Mouse (Mus musculus) hematopoietic multipotent progenitor cell, adult 10-12 weeks (in vitro differentiated cells): ENCODE data around the gene Usp5. TPM values are rescaled to one million over a fixed set of nuclear protein-coding genes. Genes with fewer than 3 reads are reported as not detected.

Experiments used
- polyA plus RNA-seq: library from polyadenylated mRNA; stranded (reverse); fragments of >175 nt; gene quantifications from 2 replicates; pipeline ENCODE4 v1.2.3, GENCODE M21; 2012; ENCODE audit warnings: low replicate concordance

Usp5 gene
- 27.3 and 47.7 TPM in 2 replicates for polyA plus RNA-seq

DNA sequence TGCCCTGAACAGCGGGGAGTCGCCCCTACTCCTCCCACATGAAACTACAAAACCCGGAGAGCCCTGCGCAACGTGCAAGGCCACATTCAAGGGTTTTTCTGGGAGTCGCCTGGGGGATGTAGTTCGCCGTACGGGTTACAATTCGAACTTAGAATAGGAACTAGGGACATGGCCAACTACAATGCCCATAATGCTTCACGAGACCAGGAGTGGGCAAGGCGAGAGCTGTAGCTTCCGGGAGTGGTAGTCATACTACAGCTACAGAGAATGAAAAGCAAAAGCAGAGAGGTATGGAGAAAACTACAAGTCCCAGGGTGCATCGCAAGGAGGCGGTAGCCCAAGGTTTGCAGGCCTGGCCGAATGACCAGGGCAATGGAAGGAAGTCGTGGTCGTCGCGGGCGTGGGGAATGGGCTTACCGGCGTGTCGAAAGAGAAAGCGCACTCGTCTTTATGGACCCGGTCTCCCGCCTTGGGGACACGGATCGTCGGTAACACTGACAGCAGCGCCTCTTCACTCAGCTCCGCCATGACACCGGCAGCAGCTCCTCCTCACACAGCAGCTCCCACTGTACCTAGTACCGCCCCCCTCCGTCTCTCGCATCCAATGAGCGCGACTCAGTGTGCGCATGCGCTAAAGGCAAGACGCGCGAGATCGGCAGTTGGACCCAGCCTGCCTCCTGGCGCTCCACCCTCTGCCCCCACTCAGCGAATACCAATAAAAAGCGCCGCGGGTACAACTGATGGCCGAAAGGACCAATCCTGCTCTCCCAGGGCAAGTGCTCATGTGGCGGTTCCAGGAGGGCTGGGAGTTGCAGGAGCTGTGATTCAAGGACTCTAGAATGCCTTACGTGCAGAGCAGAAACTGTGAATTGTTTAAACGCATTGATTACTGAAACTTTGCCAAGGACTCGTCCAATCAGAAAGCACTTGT is at the start of gene Usp5, which contains the start of gene Cdca3:
TSS of gene Usp5 (minus strand) at position 617 of the 931 bp plus-strand sequence.
TSS of gene Cdca3 (plus strand) at position 680 of the 931 bp plus-strand sequence.

DNA sequence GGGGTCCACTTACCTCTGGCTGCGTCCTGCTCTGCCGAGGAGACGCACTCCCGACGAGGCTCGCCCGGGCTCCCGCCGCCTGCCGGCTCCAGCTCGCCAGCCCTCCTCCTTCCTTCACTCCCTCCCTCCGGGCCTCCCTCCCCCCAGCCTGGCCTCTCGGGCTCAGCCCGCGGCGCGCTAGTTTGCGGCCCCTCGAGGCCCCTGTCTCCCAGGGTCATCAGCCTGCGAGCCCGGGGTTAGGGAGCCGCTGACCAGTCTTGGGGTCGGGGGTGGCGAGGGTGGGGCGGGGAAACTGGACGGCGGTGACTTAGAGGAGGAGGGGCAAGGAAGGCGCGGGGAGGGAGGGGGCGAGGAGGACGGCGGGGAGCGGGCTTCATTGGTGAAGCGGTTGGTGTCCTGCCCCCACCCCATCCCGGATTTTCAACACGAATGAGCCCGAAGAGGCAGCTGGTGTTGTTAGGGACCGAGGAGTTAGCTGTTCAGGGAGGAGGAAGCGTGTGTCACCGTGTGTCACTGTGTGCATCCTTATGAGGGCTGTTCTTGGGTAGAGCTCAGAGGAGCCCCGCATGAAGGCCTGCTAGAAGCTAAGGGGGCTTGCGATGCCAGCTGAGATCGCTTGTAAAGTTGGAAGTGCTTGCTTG is 34.5 kb upstream of the Usp5 start, which contains the start of gene Gpr162:
TSS of gene Gpr162 (minus strand) at position 326 of the 641 bp plus-strand sequence.

DNA sequence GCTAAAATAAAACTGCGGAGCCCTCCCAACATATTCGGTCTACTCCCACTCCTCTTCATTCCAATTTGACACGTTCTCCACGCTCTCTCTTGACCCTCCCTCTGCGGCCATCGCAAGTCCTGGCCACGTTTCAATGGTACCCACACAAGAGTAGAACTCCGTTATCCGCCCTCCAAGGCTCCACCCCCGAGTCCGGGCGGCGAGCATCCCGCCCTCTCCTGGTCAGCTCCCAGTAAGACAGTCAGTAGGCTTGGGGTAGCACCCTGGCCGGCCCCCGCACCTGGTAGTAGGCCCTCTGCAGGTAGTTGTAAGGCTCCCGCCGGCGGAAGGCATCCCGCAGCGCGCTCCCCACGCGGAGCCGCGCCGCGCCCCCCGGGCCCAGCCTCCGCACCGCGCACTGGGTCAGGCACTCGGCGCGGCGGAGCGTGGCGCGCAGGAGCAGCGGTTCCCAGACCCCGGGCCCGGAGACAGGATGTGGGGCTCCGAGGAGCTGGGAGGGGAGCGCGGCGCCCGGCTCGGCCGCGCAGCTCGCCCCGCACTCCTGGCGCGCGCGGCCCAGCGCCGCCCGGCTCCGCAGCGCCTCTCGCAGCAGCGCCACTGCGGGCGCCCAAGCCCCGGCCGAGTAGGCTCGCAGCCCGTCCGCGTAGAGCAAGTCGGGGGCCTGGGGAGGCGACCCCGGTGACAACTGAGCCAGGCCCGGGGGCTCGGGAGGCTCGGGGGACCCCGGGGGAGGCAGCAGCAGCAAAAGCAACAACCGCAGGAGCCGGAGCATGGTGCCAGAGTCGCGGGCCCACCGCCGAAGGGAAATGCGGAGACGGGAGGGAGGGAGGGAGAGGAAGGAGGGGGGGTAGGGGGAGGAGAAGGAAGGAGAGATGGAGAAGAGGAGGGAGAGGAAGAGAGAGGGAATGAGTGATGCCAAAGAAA is 27.9 kb upstream of the Usp5 start, which contains the start of gene P3h3:
TSS of gene P3h3 (minus strand) at position 837 of the 924 bp plus-strand sequence.

DNA sequence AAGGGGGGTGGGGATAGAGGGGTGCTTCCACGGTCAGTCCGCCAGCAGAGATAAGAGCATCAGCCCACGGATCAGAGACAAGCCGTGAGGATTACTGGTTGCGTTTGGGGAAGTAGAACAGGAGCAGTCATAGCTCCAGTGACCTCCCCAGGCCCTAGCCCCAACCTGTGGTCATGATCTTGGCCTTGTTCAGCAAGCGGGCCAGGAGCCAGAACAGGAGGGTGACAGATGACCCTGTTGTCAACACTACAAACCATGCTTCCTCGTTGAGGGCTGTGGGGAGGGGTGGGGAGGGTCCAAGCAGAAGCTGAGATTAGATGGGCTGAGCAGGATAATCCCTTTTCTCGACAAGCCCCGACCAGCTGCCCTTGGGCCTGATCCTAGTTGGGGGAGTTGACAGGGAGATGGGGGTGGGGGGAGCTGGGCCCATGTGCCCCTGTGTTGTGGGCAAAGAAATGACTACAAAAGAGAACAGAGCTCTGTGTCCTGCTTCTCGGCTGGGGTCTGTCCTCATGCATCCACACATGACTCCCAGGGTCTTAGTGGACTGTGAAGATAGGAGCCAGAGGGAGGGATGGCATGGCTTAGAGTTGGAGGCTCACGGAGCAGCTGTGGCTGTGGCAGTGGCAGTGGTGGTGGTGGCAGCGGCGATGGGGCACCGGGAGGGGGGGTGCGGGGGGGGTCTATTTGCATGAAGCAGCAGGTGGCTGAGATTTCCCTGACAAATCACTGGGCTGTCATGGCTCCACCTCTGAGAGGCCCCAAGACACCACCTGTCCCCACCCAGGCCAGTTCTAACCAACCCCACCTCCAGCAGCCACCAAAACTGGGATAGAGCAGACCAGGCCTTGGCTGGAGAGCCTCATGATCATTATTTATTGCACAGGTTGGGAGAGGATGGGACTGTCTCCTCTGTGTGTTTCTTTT is 11.2 kb upstream of the Usp5 start, which contains the start of gene Gnb3:
TSS of gene Gnb3 (minus strand) at position 35 of the 927 bp plus-strand sequence.

DNA sequence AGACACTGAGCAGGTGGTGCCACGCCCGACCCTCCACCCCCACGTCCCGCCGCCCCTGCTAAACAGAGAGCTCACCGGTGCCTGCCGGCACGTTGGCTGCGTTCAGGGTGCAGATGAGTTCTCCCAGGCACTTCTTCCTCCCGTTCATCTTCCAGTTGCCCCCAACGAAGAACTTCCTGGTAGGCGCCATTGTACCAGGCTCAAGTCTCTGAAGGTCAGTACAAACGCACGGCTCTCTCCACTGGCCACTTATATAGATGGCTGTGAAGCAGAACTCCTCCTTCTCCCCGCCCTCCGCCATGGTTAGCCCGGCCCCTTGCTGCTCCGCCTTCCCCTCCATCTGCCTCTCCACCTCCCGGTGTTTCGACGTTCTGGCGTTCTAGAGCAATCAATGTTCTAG is 15.4 kb downstream of the Usp5 start, which contains the start of gene Tpi1:
TSS of gene Tpi1 (minus strand) at position 364 of the 400 bp plus-strand sequence.

DNA sequence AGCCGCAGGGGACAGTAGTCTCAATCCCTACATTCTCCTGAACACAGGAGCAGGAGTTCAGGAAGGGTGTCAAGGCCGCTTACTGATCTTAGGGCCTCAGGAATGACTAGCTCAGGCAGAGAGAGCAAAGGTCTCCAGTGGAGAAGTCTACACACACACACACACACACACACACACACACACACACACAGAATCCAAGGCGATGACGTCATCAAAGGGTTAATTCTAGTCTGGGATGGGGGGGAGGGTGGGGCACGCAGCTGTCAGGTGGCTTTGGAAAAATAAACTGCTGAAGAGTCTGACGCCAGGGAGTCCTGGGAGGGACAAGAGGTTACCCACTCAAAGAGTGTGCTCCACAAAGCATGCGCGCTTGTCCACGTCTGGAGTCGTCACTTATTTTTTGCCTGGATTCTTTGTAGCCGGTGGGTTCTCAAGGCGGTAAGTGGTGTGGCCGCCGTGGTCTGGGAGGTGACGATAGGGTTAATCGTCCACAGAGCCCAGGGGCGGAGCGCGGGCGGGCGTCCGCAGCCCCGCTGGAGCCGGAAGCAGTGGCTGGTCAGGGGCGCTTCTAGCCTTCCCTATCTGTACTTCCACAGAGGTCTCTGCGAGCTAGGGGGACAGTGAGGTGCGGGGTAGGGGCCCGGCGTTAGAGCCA is 20.8 kb downstream of the Usp5 start, which contains the start of gene Spsb2:
TSS of gene Spsb2 (plus strand) at position 304 of the 655 bp plus-strand sequence.

DNA sequence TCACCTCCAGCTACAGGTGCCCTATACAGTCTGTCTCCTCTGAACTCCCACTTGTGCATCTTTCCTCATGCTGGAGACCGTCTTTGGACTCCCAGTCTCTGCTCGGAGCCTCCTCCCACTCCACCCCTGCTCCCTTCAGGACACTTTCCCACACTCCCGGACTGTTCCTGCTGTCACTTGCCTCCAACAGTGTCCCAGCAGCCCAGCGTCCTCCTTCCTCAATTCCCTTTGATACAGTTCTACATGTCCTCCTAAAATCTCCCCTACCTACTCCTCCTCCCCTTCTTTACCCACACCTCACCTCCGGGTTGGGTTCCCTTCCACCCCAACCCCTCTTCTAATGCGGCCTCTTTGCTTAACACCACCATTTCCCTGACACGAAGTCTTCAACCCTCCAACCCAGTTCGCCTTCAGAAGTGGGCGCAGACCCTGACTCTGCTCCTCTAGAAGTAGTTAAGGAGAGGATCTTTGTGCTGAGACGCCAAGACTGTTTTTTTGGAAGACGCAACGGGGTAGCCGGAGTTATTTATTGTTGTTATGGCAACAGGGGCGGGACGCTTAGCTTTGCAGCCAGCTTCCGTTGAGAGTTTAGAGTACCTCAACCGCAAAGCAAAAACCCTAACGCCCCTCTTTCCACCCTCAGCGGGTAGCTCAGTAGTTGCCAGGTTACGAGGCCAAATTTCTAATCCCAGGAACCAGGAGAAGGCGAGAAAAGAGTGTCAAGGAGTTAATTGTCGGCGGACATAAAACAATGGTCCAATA is 49.9 kb downstream of the Usp5 start, which contains the start of gene Lrrc23:
TSS of gene Lrrc23 (minus strand) at position 506 of the 762 bp plus-strand sequence.

DNA sequence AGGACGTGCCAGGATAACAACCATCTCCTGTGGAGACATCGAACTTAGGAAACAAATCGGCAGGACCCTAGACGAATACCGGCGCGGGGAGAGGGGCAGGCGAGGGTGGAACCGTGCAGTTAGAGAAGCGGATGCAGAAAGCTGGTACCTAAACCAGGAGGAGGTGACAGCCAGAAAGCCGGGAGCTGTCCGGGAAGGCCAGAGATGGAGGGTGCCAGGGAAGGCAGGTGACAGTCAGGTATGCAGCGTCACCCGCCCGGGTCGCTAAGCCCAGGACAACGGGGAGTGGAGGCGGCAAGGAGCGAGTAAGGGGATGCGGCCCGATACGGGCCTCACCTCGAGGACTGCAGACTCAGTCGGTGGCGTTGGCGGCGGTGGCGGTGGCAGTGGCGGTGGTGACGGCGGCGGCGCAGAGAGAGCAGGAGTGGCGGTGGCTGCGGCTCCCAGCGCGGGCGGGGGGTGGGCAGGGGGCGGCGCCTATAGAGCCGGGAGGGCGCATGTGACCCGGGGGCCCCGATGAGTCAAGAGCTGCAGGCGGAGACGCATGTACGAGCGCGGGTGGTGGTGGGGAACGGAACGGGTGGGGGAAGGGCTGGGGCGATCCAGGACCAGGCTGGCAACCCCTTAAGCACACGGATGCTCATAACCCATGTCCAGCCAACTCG is 60.1 kb downstream of the Usp5 start, which contains the start of gene Eno2:
TSS of gene Eno2 (minus strand) at position 573 of the 665 bp plus-strand sequence.

Other genes with a start within 250 kb of the Usp5 start
- gene C1s2, start 193.4 kb downstream of the Usp5 start, polyA plus RNA-seq = not detected in 2 replicates
- gene Lpcat3, start 166.5 kb downstream of the Usp5 start, polyA plus RNA-seq = 83.8 and 87.0 TPM in 2 replicates
- gene Emg1, start 117.3 kb downstream of the Usp5 start, polyA plus RNA-seq = 107 and 155 TPM in 2 replicates
- gene Phb2, start 117.1 kb downstream of the Usp5 start, polyA plus RNA-seq = 104 and 182 TPM in 2 replicates
- gene Ptpn6, start 90.8 kb downstream of the Usp5 start, polyA plus RNA-seq = 219 and 299 TPM in 2 replicates
- 58.8 and 109 TPM in 2 replicates for gene Grcc10, start 88.1 kb downstream of the Usp5 start, polyA plus RNA-seq
- gene Gm45234, start 73.5 kb downstream of the Usp5 start, polyA plus RNA-seq = not detected in 2 replicates
- 113 and 201 TPM in 2 replicates for gene Atn1, start 73.0 kb downstream of the Usp5 start, polyA plus RNA-seq
- gene Eno2, start 59.8 kb downstream of the Usp5 start, polyA plus RNA-seq = 1.0 and 1.2 TPM in 2 replicates
- gene Lrrc23, start 49.8 kb downstream of the Usp5 start, polyA plus RNA-seq = 0.48 and 1.9 TPM in 2 replicates
- 16.0 and 17.1 TPM in 2 replicates for gene Spsb2, start 20.8 kb downstream of the Usp5 start, polyA plus RNA-seq
- 11.3 and 43.1 TPM in 2 replicates for gene Tpi1, start 15.2 kb downstream of the Usp5 start, polyA plus RNA-seq
- 9.2 and 13.6 TPM in 2 replicates for gene Cdca3, start 63 bp upstream of the Usp5 start, polyA plus RNA-seq
- gene Gnb3, start 10.8 kb upstream of the Usp5 start, polyA plus RNA-seq = 0.11 and 1.2 TPM in 2 replicates
- 1.9 and 4.7 TPM in 2 replicates for gene P3h3, start 28.3 kb upstream of the Usp5 start, polyA plus RNA-seq
- 1.7 and 7.4 TPM in 2 replicates for gene Gpr162, start 34.5 kb upstream of the Usp5 start, polyA plus RNA-seq
- 63.7 and 67.0 TPM in 2 replicates for gene Cd4, start 58.7 kb upstream of the Usp5 start, polyA plus RNA-seq
- 17.4 and 27.6 TPM in 2 replicates for gene Lag3, start 82.2 kb upstream of the Usp5 start, polyA plus RNA-seq
- gene Ptms, start 90.6 kb upstream of the Usp5 start, polyA plus RNA-seq = 543 and 1,849 TPM in 2 replicates
- gene Mlf2, start 101.9 kb upstream of the Usp5 start, polyA plus RNA-seq = 148 and 194 TPM in 2 replicates
- 29.0 and 55.9 TPM in 2 replicates for gene Cops7a, start 136.1 kb upstream of the Usp5 start, polyA plus RNA-seq
- 51.0 and 101 TPM in 2 replicates for gene Pianp, start 167.2 kb upstream of the Usp5 start, polyA plus RNA-seq
- gene Zfp384, start 179.7 kb upstream of the Usp5 start, polyA plus RNA-seq = 50.8 and 78.9 TPM in 2 replicates
- 19.0 and 38.5 TPM in 2 replicates for gene Ing4, start 210.3 kb upstream of the Usp5 start, polyA plus RNA-seq
- gene Acrbp, start 220.2 kb upstream of the Usp5 start, polyA plus RNA-seq = 22.0 and 22.1 TPM in 2 replicates
- gene Lpar5, start 238.4 kb upstream of the Usp5 start, polyA plus RNA-seq = 8.6 and 15.2 TPM in 2 replicates